Mouse (Mus musculus) midbrain, embryonic 16.5 days (tissue): ENCODE data around the gene Alkbh1. TPM values are rescaled to one million over a fixed set of nuclear protein-coding genes. Genes with fewer than 3 reads are reported as not detected.

Source experiments
- ATAC-seq: fragments of 200-750 bp; cut with Nextera tagmentation; 2 replicates; pipeline ENCODE4 v1.8.0; 2017; ENCODE audit warnings: moderate TSS enrichment
- H3K27ac ChIP-seq: fragments of 300-500 bp; sonication (generic); 2 replicates; pipeline ENCODE4 v1.5.1; 2014; ENCODE audit warnings: mild to moderate bottlenecking, low read length, mixed read lengths
- H3K27me3 ChIP-seq: fragments of 300-500 bp; sonication (generic); 2 replicates; pipeline ENCODE4 v1.6.1; 2014; ENCODE audit warnings: low read depth, low read length, mixed read lengths; ENCODE audit not compliant: control insufficient read depth, insufficient read depth
- H3K36me3 ChIP-seq: fragments of 300-500 bp; sonication (generic); 2 replicates; pipeline ENCODE4 v1.6.1; 2014; ENCODE audit warnings: mild to moderate bottlenecking, low read length, moderate library complexity, mixed read lengths; ENCODE audit not compliant: control insufficient read depth, insufficient read depth
- H3K4me1 ChIP-seq: fragments of 300-500 bp; sonication (generic); 2 replicates; pipeline ENCODE4 v1.6.1; 2014; ENCODE audit warnings: mild to moderate bottlenecking, low read length, mixed read lengths; ENCODE audit not compliant: control insufficient read depth, insufficient read depth
- H3K4me2 ChIP-seq: fragments of 300-500 bp; sonication (generic); 2 replicates; pipeline ENCODE4 v1.6.1; 2014; ENCODE audit warnings: mild to moderate bottlenecking, low read length, mixed read lengths
- H3K4me3 ChIP-seq: fragments of 300-500 bp; sonication (generic); 2 replicates; pipeline ENCODE4 v1.5.1; 2014; ENCODE audit warnings: low read depth, mild to moderate bottlenecking, low read length, moderate library complexity, mixed read lengths
- H3K9ac ChIP-seq: fragments of 300-500 bp; sonication (generic); 2 replicates; pipeline ENCODE4 v1.6.1; 2014; ENCODE audit warnings: low read depth, low read length, mixed read lengths
- H3K9me3 ChIP-seq: fragments of 300-500 bp; sonication (generic); replicated peaks from 2 replicates; pipeline ENCODE4 v1.6.1; 2014; ENCODE audit warnings: mild to moderate bottlenecking, low read length, mixed read lengths; ENCODE audit not compliant: control insufficient read depth, poor library complexity, severe bottlenecking
- WGBS: fragments of 180-500 bp; shearing (Covaris S2); extraction: QIAGEN DNeasy Blood & Tissue Kit; methylation state at CpG from one replicate; pipeline ENCODE4 v1.1.7; 2014; 5-methylcytosine and 5-hydroxymethylcytosine counted together
- polyA plus RNA-seq: library from polyadenylated mRNA; unstranded; fragments of >200 nt; fragmentation: Nextera tagmentation; extraction: Ambion mirVana; gene quantifications from 2 replicates; pipeline ENCODE4 v1.2.1, GENCODE M21; 2015

The Alkbh1 gene
- polyA plus RNA-seq, 1 experiment from 2014 or later: 40.7 TPM

- Histone ChIP-seq H3K36me3 (peaks cover 53% of the 10 kb centered on the region), H3K27ac (no peak overlapping the region), H3K4me1 (peaks cover 6% of the 10 kb centered on the region), H3K9me3 (no peaks in the 10 kb centered on the region), H3K4me2 (no peak overlapping the region), H3K9ac (no peak overlapping the region), H3K27me3 (no peaks in the 10 kb centered on the region), H3K4me3 (no peak overlapping the region)
- ATAC-seq: no peak
- WGBS: 93% methylated on average over 9 of the region's 9 CpGs
Measured at GRCm38 (mm10) chr12:87449456-87449855, 5.6 kb upstream of the Alkbh1 start.

DNA sequence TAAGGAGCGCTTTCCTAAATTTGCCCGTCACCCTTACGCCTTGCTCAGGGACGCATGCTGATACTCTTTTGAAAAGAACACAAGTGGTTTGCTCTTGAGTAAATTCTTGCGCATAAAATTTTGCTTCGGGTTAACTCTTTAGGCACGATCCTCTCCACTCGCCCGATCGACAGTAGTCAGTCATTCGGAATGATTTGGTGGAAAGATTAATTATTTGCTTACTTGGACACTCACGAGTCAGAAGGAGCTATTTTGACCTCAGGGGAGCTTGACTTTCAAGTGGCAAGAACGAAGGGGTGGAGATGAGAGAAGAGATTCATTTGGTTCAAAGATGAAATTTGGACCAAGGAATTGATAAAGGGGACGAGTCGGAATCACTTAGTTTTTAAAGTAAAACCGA is 394 bp upstream of the Alkbh1 start:
- peak overlapping the region; percentile 57 for H3K4me3 ChIP-seq
- no peaks in the 10 kb centered on the region for H3K9me3 ChIP-seq
- 5% methylated on average over 16 of the region's 16 CpGs for WGBS
- peaks cover 24% of the 10 kb centered on the region for H3K4me1 ChIP-seq
- no peaks in the 10 kb centered on the region for H3K27me3 ChIP-seq
- H3K36me3 ChIP-seq: peaks cover 14% of the 10 kb centered on the region
- H3K9ac ChIP-seq: peak overlapping the region; percentile 78
- peak overlapping the region; percentile 93 for H3K4me2 ChIP-seq
- ATAC-seq: peak; percentile 46
- no peak overlapping the region for H3K27ac ChIP-seq

DNA sequence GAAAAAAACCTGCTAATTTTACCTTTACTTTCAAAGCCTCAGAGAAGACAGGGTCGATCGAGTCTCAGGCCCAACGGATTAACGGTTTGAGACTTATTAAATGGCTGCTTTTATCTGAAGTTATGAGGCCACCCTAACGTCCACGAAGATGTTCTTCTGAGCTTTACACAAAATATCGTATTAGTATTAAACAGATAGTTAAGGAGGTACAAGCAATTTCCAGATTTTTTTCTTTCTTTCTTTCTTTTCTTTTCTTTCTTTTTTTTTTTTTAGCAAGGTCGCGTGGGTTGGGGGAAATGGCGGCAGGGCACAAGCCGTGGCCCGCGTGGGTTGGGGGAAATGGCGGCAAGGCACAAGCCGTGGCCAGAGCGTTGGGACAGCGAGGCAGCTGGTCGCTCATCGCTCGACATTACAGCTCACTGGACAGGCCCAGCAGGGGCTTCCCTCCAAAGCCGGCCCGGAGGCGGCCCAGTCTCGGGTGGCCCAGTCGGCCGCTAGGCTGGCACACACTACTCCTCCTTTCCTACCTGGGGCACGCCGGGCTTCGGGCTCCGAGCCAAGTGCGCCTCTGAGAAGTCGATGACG is 610 bp downstream of the Alkbh1 start:
- Histone ChIP-seq H3K9me3 (no peaks in the 10 kb centered on the region), H3K4me3 (peak overlapping the region; percentile 57), H3K27ac (peak overlapping the region; percentile 75), H3K4me1 (peaks cover 24% of the 10 kb centered on the region), H3K36me3 (peaks cover 9% of the 10 kb centered on the region), H3K9ac (peak overlapping the region; percentile 78), H3K4me2 (peak overlapping the region; percentile 85), H3K27me3 (no peaks in the 10 kb centered on the region)
- WGBS: under 1% methylated on average over 33 of the region's 33 CpGs
- peak; percentile 92 for ATAC-seq

DNA sequence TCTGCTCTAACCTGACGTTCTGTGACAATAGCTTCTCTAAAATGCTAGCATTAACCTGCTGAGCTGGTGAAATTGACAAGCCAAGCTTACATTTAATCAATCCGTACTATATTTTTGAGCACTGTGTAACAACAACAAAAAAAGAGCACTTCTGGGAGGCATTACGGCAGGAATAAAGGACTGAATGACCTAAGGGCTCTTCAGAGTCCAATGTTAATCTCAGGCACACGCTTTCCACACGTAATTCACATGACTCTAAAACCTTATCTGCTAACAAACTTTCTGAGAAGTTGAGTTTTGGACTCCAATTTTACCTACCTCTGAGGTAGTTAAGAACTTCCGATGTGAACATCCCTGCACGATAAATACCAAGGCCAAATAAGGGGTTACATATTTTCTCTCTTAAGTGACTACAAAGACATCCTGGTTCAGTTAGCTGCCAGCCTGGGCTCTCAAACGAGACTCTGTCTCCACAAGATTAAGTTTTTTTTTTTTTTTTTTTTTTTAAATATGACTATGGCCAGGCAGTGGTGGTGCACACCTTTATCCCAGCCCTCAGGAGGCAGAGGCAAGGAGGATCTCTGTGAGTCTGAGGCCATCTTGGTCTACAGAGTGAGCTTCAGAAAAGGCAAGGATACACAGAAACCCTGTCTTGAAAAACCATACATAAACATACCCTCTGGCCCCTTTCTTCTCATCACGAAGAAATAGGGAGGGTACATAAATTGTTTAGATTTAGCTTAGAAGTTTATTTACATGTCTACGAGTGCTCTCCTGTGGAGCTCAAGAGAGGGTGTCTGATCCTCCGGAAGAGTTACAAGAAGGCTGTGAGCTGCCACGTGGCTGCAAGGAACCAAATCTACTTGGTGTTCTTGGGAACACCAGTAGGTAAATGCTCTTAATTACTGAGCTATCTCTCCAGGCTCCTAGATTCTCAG is 1.4 kb downstream of the Alkbh1 start:
- peaks cover 12% of the 10 kb centered on the region for H3K36me3 ChIP-seq
- H3K9me3 ChIP-seq: no peaks in the 10 kb centered on the region
- no peak for ATAC-seq
- H3K4me2 ChIP-seq: peak overlapping the region; percentile 85
- H3K27ac ChIP-seq: no peak overlapping the region
- H3K9ac ChIP-seq: peak overlapping the region; percentile 78
- peak overlapping the region; percentile 57 for H3K4me3 ChIP-seq
- H3K27me3 ChIP-seq: no peaks in the 10 kb centered on the region
- H3K4me1 ChIP-seq: peaks cover 24% of the 10 kb centered on the region
- 25% methylated on average over 12 of the region's 12 CpGs for WGBS

DNA sequence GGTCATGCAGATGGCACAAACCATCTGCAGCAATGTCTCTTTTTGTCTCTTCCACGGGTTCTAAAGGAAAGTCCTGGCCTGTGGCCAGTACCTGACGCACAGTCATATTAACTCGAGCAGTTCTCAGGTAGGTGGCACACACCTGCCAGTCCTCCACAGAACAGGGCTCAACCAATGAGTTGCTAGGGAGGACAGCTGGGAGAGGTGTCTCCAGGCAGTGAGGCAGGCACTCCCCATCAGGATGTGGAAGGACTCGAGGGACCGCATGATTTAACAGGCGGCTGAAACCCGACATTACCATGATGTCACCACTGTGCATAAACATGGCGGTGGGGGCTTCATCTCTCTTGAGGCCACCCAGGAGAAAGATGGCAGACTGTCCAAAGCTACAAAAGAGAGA is 14.9 kb downstream of the Alkbh1 start:
- no peak for ATAC-seq
- Histone ChIP-seq H3K36me3 (peaks cover 42% of the 10 kb centered on the region), H3K27ac (no peak overlapping the region), H3K27me3 (no peaks in the 10 kb centered on the region), H3K4me2 (no peak overlapping the region), H3K9ac (no peak overlapping the region), H3K4me3 (no peak overlapping the region), H3K9me3 (no peaks in the 10 kb centered on the region), H3K4me1 (peaks cover 3% of the 10 kb centered on the region; the same call in 1 of the 2 replicates)
- WGBS: 88% methylated on average over 8 of the region's 8 CpGs

GRCm38 (mm10) chr12:87428295-87428694 is 15.5 kb downstream of the Alkbh1 start:
- Histone ChIP-seq H3K27me3 (no peaks in the 10 kb centered on the region), H3K4me3 (no peak overlapping the region), H3K9me3 (no peaks in the 10 kb centered on the region), H3K4me2 (no peak overlapping the region), H3K36me3 (peaks cover 39% of the 10 kb centered on the region), H3K4me1 (peaks cover 3% of the 10 kb centered on the region; the same call in 1 of the 2 replicates), H3K9ac (no peak overlapping the region), H3K27ac (no peak overlapping the region)
- WGBS: 63% methylated on average over 2 of the region's 2 CpGs
- no peak for ATAC-seq

DNA sequence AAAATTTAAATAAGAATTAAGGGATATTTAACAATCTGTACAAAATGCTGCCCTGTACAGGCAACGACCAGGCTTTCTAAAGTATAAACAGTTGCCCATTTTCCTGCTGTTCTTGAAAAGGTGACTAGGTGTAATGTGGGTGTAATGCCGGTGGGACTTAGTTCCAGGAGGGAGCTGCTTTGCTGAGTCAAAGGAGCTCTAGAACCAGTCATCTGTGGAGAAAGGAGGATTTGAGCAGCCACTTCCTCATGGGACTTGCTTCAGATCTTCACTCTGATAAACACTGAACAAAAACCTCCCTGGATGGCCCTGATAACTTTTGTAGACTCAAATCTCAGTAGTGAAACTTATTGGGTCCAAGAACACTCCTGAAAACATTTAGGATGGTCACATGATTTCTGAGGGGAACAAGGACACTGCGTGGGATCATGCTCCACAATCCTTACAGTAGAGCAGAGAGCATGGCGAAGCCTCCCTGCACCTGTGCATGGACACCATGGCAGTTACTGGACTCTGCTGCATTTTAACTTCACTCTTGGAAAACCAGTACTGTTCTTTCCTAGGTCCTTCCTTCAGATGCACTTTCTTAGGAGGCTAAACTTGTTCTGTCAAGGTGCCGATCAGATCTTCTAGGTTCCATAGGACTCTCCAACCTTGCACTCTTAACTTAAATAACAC is 17.3 kb downstream of the Alkbh1 start:
- Histone ChIP-seq H3K9me3 (no peaks in the 10 kb centered on the region), H3K4me2 (no peak overlapping the region), H3K9ac (no peak overlapping the region), H3K4me3 (no peak overlapping the region), H3K4me1 (peaks cover 3% of the 10 kb centered on the region; the same call in 1 of the 2 replicates), H3K27ac (no peak overlapping the region), H3K27me3 (no peaks in the 10 kb centered on the region), H3K36me3 (peaks cover 30% of the 10 kb centered on the region)
- no peak for ATAC-seq
- WGBS: 94% methylated on average over 5 of the region's 5 CpGs

GRCm38 (mm10) chr12:87424516-87424915 is 19.3 kb downstream of the Alkbh1 start:
- Histone ChIP-seq H3K27ac (0 out of 2 replicates have a peak overlapping the region, but pooled peaks have one; percentile 38), H3K27me3 (no peaks in the 10 kb centered on the region), H3K9ac (no peak overlapping the region), H3K36me3 (peaks cover 17% of the 10 kb centered on the region), H3K4me2 (no peak overlapping the region), H3K9me3 (no peaks in the 10 kb centered on the region), H3K4me1 (peaks cover 3% of the 10 kb centered on the region; the same call in 1 of the 2 replicates), H3K4me3 (no peak overlapping the region)
- WGBS: 21% methylated on average over 3 of the region's 3 CpGs
- ATAC-seq: no peak
